Mouse (Mus musculus) cerebellum, postnatal 36 days (tissue): ENCODE data around the gene Mnx1.
A peak's percentile ranks its signal among the peaks of the same experiment; 100 is the strongest.
"Not testable (repeated sequence)": the region's sequence is repeated elsewhere in the genome, so short reads cannot be mapped to it uniquely, and the experiment has no call there.

Experiments
- DNase-seq, 2 experiments: peaks; one replicate each; pipeline ENCODE4 v3.0.0; 2021 to 2022; ENCODE audit warnings: mixed read lengths in 2 of 2

Mnx1 gene

DNA sequence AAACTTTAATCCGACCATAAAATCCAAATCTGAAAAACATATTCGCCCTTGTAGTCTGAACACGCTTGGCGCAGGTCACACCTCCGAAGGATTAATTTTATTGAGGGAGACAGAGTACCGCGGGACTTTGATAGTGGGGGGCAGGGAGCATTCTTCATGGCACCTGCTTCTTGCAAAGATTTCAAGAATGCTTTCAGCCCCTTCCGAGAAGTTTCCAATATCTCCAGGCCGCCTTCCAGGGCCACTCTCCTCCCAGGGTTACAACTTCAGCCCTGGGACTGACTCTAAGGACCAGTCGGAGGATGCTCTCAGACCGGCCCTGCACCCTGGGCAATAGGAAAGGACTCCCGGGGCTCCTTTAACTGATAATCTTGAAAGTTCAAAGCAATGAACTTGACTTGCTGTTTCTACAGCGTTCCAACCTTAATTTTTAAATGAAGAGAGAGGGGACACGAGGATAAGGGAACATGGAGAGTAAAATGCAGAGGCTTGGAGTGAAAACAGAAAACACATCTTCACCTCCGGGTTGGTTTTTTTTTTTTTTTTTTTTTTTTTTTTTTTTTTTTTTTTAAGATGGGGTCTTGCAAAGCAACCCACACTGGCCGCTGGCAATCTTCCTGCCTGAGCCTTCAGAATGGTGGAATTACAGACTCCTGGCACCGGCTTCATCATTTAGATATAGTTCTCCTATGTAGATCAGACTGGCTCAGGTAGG, 9.8 kb downstream of the Mnx1 start:
- no peak for DNase-seq

DNA sequence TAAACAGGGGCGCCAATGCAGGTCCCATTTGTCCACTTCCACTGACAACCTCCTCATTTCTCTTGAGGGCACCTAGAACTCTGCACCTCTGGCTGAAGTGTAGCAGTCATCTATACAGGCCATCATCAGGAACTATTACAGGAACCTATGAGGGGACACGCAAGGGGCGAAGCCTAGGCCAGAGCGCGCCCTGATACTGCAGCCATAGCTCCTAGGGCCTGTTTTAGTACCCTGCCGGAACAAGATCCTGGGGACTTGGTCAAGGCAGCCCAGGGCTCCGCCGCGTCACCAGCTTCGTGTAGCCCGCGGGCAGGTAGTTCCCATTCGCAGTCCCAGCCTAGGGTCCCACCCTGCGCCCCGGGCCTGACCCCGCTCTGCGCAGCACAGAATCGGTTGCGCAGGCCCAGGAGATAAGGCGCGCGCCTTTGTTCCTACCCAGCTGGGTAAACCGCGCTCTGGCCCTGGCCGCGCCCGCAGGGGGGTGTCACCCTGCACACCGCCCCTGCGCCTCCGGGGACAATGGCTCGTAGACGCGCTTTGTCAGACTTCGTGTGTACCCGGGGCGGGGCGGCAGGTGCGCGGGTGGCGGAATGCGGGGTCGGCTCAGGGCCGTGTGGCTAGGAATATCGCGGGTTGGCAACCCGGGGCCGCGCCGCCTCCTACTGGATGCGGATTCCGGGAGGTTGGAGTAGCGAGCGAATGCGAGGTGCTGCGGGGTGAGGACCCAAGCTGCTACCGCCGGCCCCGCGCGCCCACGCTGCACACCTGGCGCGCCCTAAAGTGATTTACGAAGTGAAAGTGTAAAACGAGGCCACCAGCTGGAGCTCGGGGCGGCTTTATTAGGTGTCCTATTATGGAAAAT, 10.6 kb downstream of the Mnx1 start:
- DNase-seq = no peak

DNA sequence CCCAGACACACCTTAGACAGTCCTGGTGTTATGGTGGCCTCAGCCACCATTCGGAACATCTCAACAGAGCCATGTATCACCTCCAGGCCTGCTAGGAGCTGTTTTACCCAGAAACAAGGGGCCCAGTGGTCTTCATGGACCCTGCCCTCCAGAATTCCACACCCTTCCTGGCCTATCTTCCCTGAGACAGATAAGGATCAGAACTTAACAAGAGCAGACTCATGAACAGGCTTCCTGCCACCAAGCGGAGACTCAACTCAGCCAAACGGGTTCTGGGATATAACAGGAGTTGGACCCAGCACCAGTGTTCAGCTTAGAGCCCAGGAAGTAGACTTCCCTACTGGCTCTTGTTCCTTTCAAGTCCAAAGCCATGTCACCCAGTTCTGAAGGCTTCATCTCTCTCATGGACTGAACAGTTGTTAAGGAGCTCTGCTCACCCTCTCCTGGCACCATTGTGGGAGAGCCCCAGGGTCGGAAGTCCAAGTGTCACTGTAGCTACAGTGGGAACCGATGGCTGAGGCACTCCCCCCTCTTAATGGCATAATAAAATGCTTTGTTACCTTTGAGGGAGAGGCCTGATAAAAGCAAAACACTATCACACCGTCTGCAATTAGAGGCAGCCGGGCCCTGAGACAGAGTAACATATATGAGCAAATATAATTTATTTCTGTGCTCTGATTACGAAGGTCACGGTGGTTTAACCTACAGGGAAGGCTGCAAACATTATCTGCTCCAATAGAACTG, 15.2 kb downstream of the Mnx1 start:
- DNase-seq = no peak

DNA sequence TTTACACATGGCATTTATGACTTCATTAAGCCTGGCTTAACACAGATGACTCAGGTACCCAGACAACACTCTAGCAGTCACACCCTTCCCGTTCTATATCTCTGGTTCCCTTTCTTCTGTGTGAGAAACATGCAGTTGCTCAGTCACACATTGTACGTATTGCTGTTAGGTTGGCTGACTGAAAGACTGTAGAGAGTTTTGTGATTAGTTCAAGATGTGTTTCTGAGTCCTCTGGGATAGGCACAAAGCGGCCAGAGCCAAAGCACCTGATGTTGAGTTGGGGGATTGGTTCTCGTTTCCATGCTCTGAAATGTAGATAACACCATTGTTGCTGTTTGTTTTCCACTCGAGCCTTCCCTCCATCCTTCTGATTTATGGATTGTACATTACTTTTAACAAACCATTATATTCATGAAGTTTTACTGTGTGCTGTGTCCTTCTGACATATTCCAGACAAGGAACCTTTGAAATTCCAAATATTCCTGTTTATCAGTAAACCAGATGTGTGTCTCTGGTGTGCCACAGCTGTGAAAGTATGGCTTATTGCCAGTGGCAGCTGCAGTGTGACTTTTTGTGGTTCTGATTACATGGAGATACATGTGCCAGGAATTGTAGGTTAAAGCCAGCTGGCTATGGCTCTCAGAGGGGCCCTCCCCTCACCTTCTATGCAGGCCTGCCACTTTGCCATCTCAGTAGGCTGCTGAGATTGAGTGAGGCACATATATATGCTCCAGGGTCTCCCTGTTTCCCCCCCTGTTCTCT, 21.2 kb downstream of the Mnx1 start:
- no peak for DNase-seq

DNA sequence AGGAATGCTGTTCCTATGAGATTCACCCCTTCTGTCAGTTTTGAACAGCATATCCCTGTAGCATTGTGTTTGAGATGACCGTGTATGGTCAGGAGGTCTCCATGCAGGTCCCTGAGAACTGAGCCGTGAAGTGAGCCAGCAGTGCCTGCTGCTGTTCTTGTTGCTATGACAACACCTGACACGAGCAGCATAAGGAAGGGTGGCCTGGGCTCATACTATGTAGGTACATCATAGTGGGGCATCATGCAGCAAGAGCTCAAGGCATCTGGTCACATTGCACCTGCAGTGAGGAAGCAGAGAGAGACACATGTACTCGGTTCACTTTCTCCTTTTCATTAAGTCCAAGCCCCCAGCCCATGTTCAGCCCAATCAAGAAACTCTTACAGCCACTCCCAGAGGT, 25.9 kb downstream of the Mnx1 start:
- DNase-seq = no peak

DNA sequence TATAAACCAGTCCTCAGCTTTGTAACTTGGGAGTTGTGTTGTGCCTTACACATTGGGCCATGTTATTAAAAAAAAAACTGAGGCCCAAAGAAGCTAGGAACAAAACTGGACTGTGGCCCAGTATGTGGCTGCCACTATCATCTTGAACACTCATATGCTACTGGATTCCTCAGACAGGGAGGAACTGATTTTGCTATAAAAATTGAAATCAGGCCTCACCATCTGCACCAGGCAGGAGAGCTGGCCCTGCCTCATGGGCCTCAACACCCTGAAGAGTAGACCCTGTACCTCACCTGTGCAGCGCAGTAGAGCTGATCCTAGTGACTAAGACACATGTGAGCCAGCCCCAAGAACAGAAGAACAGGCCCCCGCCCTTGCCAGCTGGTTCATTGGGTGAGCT, 33.0 kb downstream of the Mnx1 start:
- DNase-seq = no peak

DNA sequence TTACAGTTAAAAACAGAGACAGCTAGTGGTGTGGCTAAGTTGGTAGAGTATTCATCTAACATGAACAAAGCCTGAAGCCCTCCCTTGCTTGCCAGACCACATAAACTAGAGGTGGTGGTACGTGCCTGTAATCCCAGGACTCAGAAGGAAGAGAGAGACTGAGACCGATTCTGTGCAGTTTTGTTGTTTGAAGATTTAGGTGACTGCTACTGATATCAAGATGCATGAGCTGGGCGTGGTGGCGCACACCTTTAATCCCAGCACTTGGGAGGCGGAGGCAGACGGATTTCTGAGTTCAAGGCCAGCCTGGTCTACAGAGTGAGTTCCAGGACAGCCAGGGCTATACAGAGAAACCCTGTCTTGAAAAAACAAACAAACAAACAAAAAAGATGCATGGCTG, 41.5 kb downstream of the Mnx1 start:
- DNase-seq = not testable (repeated sequence)

DNA sequence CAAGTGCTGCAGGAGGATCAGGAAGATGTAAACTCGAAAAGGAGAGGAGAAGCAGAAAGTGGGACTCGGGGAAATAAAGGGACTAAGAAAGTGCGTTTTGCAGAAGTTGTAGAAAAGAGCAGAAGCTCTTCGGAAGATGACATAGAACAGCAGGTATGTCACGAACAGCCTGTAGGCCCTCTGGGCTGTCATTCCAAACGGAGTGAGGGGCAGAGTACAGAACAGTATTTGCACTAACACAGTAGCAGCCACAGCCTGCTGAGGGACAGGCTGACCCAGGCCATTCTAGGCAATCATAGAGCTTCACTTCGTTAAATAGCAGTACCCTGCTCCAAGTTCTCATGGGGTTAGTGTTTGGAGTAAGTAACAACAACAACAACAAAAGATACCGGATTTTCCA, 42.8 kb downstream of the Mnx1 start:
- no peak for DNase-seq

DNA sequence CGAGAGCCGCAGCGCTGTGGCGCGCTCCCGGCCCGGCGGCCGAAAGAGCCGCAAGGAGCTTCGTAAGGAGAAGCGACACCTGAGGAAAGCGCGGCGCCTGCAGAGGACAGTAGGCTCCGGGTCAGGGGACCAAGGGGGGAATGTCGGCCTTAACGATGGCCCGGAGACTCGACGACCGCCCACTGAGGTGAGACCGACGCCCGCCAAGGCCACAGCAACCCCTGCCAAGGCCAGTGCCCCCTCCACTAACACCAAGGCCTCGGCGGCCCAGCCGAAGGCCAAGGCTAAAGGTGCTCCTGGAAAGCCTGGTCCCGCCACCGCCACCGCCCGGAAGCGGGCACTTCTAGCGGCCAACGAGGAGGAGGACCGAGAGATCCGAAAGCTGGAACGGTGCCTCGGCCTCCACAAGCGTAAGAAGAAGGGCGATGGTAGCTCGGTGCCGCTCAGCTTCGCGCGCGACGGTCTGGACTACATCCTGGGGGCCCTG, 43.4 kb downstream of the Mnx1 start:
- peak in 1 of 2 experiments; percentile 40 for DNase-seq

DNA sequence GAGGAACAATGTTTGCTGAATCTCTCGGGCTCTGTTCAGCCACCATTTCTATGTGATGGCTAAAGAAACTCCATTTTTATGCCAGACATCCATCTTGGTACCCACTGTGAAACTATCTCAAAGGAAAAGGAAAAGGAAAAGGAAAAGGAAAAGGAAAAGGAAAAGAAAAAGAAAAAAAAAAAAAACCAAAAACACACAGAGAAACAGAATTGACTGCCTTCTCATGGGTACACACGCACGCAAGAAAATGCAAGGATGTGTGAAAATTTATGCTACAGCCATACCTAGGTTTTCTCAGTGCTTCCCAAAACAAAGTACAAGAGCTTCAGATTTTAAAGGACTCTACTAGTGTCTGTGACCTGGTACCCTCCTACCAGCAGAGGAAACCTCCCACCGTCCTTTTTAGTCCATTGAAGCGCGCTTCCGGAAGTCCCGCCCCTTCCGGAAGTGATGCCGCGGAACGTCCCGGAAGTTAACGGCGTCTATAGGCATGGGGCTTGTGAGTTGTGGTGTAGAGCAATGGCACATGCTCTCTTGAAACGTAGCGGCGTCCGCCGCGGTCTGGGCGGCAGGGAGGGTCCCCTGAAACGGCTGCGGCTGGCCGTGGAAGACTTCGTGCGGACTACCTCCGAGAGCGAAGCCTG, 43.9 kb downstream of the Mnx1 start, which contains the start of gene Nom1:
TSS of gene Nom1 (plus strand) at position 437 of the 644 bp plus-strand sequence.
- DNase-seq = peak; percentile 87 to 88

DNA sequence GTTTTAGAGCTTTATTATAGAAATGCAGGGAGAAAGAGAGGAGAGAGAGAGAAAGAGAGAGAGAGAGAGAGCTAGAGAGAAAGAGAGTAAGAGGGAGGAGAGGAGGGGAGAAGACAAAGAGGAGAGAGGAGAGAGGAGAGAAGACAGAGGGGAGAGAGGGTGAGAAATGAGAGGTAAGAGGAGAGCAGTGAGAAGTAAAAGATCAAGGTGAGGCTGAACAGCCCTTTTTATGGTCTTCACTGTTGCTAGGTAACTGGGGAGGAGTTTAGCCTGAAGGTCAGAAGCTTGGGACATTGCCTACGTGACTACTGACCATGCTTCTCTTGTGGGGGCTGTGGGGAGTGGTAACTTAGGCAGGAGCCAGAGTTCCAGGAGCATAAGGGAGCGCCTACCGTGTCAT, 54.9 kb downstream of the Mnx1 start:
- not testable (repeated sequence) for DNase-seq
